Mouse (Mus musculus): ENCODE results near the gene Slc16a10. TPM values are rescaled to one million over a fixed set of nuclear protein-coding genes. Genes with fewer than 3 reads are reported as not detected.

The Slc16a10 gene
- polyA plus RNA-seq, 1 experiment from 2014 or later = 5.0 TPM

DNA sequence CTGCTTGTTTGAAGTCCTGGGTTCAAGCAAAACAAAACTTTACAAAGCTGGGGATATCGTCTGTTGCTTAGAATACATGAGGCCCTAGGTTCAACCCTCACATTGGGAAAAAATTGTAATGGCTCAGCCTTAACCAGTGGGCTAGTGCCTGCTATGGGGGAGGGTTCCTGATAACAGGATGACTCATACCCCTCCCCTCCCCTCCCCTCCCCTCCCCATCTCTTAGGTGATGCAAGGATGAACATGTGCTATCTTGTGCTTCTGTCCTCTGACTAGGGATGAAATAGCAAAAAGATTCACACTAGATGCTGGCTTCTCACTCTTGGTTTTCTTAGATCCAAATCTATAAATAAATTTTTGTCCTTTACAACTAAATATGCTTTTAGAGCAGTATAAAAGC, 2.8 kb upstream of the Slc16a10 start:
- H3K27ac ChIP-seq = no peak overlapping the region
- H3K9me3 ChIP-seq = no peaks in the 10 kb centered on the region
- no peak overlapping the region for H3K4me2 ChIP-seq (replicated peaks)
- H3K4me3 ChIP-seq = no peak overlapping the region
- no peaks in the 10 kb centered on the region for H3K36me3 ChIP-seq
- no peak for ATAC-seq (ENCODE audit: low FRiP score, low read depth)
- peaks cover 12% of the 10 kb centered on the region for H3K4me1 ChIP-seq
- WGBS = 74% methylated on average over 1 of the region's 1 CpGs
- no peaks in the 10 kb centered on the region; the same call in 1 of the 2 replicates for H3K27me3 ChIP-seq (replicated peaks)
- H3K9ac ChIP-seq = no peak overlapping the region

DNA sequence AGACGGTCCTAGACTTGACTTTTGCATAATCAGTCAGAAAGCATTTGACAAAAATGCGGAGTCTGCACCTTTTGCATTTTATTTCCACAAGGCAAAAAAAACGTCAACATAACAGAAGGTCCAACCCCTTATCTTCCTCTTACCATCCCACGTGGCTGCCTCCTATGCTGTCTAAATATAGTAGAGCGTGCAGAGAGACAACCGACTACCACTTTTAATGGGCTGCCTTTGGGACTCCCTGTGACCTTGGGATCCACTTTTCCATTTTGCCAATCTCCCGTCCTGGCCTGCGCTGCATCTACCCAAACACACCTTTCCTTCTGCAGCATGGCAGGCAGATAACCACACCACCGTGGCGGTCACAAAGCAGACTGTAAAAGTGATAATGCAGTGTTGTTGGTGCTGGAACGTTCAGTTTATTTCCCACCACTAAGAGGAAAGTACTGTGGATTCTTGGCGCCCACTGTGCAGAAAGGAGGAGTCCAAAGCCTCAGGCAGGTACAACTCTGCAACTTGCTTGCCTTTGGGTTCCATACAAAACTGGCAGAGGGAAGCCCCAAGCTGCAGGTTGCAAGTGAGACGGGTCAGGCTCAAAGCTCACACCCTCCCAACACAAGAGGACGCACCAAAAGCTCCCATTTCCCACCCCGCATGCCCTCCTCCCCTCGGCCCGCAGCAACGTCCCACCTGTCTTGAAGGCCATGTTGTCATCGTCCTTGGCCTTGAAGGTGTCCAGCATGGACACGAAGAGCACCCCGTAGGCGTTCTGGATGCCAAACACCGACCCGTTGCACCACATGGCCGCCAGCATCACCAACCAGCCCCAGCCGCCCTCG, 824 bp downstream of the Slc16a10 start:
- Histone ChIP-seq H3K27ac (no peak overlapping the region), H3K4me2 (replicated peaks) (peak overlapping the region; percentile 95), H3K4me1 (peaks cover 12% of the 10 kb centered on the region), H3K4me3 (peak overlapping the region; percentile 60), H3K27me3 (replicated peaks) (no peaks in the 10 kb centered on the region; the same call in 1 of the 2 replicates), H3K9ac (peak overlapping the region; percentile 70), H3K36me3 (no peaks in the 10 kb centered on the region), H3K9me3 (no peaks in the 10 kb centered on the region)
- 25% methylated on average over 27 of the region's 27 CpGs for WGBS
- ATAC-seq (ENCODE audit: low FRiP score, low read depth) = peak; percentile 52; the same call in 1 of the 2 replicates

DNA sequence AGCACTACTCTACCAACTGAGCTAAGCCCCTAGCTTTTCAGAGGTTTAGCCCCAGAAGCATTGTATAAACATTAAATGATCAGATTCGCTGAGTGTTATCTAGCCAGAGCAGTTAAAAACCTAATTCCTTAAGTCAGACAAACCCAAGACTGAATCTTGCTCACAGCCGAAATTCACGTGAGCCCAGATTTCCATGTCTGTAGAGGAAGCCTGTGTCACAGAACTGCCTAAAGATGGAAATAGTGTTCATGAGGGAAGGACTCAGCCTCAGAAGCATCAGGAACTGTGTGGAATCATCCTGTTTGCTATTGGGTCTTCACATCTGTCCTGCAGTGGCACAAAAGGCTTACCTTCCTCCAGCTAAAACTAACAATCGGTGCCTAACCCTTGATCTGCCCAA, 2.4 kb downstream of the Slc16a10 start:
- Histone ChIP-seq H3K4me3 (no peak overlapping the region), H3K9ac (no peak overlapping the region), H3K27ac (no peak overlapping the region), H3K27me3 (replicated peaks) (no peaks in the 10 kb centered on the region; the same call in 1 of the 2 replicates), H3K36me3 (no peaks in the 10 kb centered on the region), H3K4me2 (replicated peaks) (no peak overlapping the region), H3K4me1 (peaks cover 12% of the 10 kb centered on the region), H3K9me3 (no peaks in the 10 kb centered on the region)
- 88% methylated on average over 4 of the region's 4 CpGs for WGBS
- no peak for ATAC-seq (ENCODE audit: low FRiP score, low read depth)

DNA sequence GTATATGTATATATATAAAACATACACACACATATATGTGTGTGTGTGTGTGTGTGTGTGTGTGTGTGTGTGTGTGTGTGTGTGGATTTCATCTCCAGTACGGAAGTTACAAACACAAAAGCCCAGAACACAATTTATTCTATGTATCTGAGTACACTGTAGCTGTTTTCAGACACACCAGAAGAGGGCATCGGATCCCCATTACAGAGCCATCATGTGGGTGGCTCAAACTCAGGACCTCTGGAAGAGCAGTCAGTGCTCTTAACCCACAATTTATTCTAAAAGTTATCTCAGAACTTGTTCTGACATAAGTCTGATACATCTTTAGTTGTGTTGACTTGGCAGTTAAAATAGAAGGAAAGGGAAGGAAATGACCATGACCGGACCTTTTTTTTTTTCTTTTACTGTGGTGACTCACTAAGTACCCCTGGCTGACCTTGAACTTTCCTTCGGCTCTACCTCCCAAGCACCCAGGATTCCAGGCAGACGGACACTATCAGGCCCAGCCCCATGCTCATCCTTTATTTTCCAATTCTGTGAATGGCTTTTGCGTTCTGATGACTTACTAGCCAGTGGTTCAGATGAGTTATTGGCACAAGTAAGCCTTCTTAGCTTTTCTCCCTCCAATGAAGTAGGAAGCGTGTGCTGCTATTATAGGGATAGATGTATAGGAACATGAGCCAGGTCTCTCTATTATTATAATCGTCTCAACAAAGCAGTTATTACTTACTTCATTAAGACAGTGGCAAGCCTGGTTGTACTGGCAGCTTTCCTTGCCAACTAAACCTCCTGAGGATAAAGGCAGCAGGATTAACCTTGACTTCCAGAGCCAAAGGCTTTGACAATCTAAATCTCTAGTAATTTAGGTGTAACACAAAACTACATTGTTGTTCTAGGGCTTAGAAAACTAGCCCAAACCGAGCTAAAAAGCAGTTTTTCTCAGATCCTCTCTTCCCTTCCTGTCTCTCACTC, 6.0 kb downstream of the Slc16a10 start:
- H3K36me3 ChIP-seq = no peaks in the 10 kb centered on the region
- 85% methylated on average over 9 of the region's 9 CpGs for WGBS
- H3K9me3 ChIP-seq = no peaks in the 10 kb centered on the region
- no peak overlapping the region for H3K27ac ChIP-seq
- H3K9ac ChIP-seq = no peak overlapping the region
- no peaks in the 10 kb centered on the region; the same call in 1 of the 2 replicates for H3K27me3 ChIP-seq (replicated peaks)
- no peak overlapping the region for H3K4me2 ChIP-seq (replicated peaks)
- H3K4me1 ChIP-seq = 0 out of 2 replicates have a peak, but pooled peaks cover under 1% of the 10 kb centered on the region
- H3K4me3 ChIP-seq = no peak overlapping the region
- ATAC-seq (ENCODE audit: low FRiP score, low read depth) = no peak

DNA sequence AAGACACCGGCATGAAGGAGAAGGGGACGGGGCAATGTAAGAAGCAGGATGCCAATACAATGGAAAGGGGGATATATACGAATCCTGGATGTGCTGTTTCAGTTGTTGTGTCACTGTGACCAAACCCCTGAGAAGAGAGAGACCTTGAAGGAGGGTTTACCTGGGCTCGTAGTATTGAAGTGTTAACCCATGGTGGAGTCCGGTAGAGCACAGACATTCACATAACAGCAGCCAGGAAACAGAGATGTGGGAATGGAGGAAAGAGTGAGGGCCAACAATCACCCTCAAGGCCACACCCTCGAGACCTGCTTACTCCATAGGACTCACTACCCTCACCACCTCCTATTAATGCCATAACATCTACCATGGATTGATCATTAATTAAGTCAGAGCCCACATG, 7.2 kb downstream of the Slc16a10 start:
- H3K4me2 ChIP-seq (replicated peaks) = no peak overlapping the region
- ATAC-seq (ENCODE audit: low FRiP score, low read depth) = no peak
- H3K27ac ChIP-seq = no peak overlapping the region
- no peaks in the 10 kb centered on the region for H3K36me3 ChIP-seq
- H3K4me3 ChIP-seq = no peak overlapping the region
- WGBS = 83% methylated on average over 6 of the region's 6 CpGs
- no peak overlapping the region for H3K9ac ChIP-seq
- no peaks in the 10 kb centered on the region for H3K4me1 ChIP-seq
- no peaks in the 10 kb centered on the region for H3K9me3 ChIP-seq
- no peaks in the 10 kb centered on the region for H3K27me3 ChIP-seq (replicated peaks)

DNA sequence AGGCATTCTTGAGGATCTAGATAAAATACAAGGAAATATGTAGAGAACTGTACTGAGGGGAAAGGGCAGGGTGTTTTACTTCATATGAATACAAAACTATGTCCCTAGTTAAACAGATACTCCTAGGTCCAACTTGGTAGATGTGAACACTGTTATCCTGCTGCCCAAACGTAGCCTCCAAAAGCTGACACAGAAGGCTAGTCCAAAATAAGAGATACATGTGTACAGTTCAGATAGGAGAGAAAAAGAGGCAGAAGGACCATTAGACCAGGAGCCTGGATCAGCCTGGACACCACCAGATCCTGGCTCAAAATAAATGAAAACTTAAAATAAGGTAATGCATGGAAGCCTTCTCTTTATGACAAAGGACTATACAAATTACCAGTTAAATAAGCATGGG, 8.4 kb downstream of the Slc16a10 start:
- no peaks in the 10 kb centered on the region for H3K36me3 ChIP-seq
- no peak overlapping the region for H3K4me3 ChIP-seq
- no peak overlapping the region for H3K27ac ChIP-seq
- H3K27me3 ChIP-seq (replicated peaks) = no peaks in the 10 kb centered on the region
- no peak overlapping the region for H3K4me2 ChIP-seq (replicated peaks)
- no peaks in the 10 kb centered on the region for H3K4me1 ChIP-seq
- 81% methylated on average over 1 of the region's 1 CpGs for WGBS
- H3K9me3 ChIP-seq = no peaks in the 10 kb centered on the region
- no peak overlapping the region for H3K9ac ChIP-seq
- no peak for ATAC-seq (ENCODE audit: low FRiP score, low read depth)

DNA sequence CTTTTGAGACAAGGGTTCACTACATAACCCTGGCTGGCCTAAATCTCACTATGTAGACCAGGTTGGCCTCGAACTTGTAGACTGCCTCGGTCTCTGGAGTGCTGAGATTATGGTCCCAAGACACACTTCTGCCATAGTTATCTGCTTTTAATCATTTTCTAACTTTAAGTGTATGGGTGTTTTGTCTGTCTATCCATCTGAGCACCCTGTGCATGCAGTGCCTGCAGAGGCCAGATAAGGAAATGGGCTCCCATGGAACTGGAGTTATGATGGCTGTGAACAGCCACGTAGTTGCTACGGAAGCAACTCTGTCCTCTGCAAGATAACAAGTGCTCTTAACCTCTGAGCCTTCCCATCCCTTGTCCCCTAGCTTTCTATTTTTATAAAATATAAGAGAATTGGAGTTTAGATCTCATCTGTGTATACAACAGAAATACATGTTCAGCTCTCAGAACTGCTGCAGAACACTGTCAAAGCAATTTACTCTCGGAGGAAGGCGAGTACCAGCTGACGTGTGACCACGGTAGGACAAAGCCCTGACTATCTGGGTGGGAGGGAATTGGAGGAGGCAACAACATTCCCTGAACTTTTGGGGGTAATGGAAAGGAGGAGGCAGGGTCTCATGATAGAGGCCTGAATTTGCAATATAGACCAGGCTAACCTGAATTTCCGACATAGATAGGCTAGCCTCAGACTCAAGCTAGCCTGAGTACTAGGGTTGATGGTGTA, 10.2 kb downstream of the Slc16a10 start:
- 90% methylated on average over 9 of the region's 9 CpGs for WGBS
- Histone ChIP-seq H3K9ac (no peak overlapping the region), H3K27ac (no peak overlapping the region), H3K36me3 (no peaks in the 10 kb centered on the region), H3K4me1 (no peaks in the 10 kb centered on the region), H3K4me3 (no peak overlapping the region), H3K27me3 (replicated peaks) (no peaks in the 10 kb centered on the region), H3K4me2 (replicated peaks) (no peak overlapping the region), H3K9me3 (no peaks in the 10 kb centered on the region)
- ATAC-seq (ENCODE audit: low FRiP score, low read depth) = no peak

DNA sequence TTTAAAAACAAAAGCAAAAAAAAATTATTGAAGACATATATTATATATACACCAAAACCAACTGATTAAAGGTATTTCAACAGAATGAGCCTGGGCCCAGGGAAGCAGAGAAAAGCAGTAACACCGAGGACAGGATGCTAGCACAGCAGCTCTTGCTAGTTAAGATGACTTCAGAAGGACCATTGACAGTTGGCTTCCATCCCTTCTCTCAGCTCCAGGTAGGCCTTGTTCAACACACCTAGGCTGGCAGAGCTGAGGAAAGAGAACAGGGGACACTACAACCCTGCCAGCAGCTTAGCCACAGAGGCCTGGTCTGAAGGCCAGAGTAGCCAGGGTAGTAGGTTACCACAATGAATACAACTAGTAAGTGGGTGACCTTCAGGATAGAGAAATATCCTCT, 11.9 kb downstream of the Slc16a10 start:
- Histone ChIP-seq H3K4me2 (replicated peaks) (no peak overlapping the region), H3K9me3 (no peaks in the 10 kb centered on the region), H3K27me3 (replicated peaks) (no peaks in the 10 kb centered on the region), H3K36me3 (no peaks in the 10 kb centered on the region), H3K4me3 (no peak overlapping the region), H3K4me1 (no peaks in the 10 kb centered on the region), H3K9ac (no peak overlapping the region), H3K27ac (no peak overlapping the region)
- ATAC-seq (ENCODE audit: low FRiP score, low read depth) = no peak
- WGBS = 88% methylated on average over 1 of the region's 1 CpGs

DNA sequence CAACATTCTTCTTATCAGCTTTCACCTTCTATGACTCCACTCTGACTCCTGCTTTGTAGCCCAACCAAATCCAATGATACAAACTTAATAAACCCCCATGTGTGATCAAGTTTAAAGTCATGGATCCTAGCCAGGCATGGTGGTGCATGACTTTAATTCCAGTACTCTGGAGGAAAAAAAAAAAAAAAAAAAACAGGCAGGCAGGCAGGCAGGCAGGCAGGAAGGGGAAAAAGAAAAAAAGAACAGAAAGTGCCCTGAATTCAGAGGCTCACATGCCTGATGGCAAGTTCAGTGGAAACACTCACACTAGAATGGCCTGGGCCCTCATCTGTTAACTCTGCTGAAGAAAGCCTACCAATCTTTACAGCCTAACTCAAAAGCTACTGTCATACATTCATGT, 12.9 kb downstream of the Slc16a10 start:
- H3K9ac ChIP-seq = no peak overlapping the region

DNA sequence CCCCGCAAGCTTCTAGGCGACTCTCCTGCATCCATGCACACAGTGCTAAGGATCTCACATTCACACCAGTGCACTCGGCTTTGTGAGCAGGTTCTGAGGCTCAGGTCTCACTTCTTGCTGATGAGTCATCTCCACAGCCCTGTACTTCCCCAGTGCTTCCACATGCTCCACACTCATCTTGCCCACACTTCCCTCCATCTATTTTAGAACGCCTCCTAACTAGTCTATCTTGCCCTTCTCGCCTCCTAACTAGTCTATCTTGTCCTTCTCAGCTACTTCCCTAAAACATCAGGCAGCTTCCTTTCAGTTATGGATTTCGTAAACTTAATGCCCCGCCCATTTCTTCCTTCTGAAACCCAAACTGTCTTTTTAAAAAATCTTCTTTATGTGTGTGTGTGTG, 13.6 kb downstream of the Slc16a10 start:
- H3K27ac ChIP-seq = no peak overlapping the region
- WGBS = 89% methylated on average over 7 of the region's 7 CpGs
- H3K4me3 ChIP-seq = no peak overlapping the region
- no peak overlapping the region for H3K9ac ChIP-seq
- ATAC-seq (ENCODE audit: low FRiP score, low read depth) = no peak
- H3K27me3 ChIP-seq (replicated peaks) = no peaks in the 10 kb centered on the region
- no peaks in the 10 kb centered on the region for H3K9me3 ChIP-seq
- H3K4me1 ChIP-seq = no peaks in the 10 kb centered on the region
- no peak overlapping the region for H3K4me2 ChIP-seq (replicated peaks)
- H3K36me3 ChIP-seq = no peaks in the 10 kb centered on the region

More for the DNA sequence above, 12.9 kb downstream of the Slc16a10 start:
- Histone ChIP-seq H3K27me3 (replicated peaks) (no peaks in the 10 kb centered on the region), H3K27ac (no peak overlapping the region), H3K4me2 (replicated peaks) (no peak overlapping the region), H3K4me3 (no peak overlapping the region), H3K36me3 (no peaks in the 10 kb centered on the region), H3K4me1 (no peaks in the 10 kb centered on the region), H3K9me3 (no peaks in the 10 kb centered on the region)
- no peak for ATAC-seq (ENCODE audit: low FRiP score, low read depth)

DNA sequence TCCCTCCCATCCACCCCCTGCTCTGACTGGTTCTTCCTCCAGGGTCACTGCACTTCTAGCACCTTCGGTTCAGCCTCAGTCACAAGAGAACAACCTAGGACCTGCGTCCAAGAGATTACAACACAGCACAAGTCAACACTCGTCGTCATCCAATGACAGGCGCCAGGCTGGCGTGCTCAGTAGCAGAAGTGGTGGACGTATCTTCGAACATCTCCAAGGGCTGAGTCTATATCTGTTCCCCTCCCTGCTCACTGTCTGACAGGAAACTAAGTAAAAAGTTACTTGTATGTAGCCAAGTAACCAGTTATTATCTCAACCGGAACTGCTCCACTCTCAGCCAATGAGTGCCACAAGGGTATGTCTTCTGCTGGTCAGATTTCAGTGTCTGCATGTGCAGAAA, 16.9 kb downstream of the Slc16a10 start:
- H3K9ac ChIP-seq = no peak overlapping the region
- H3K27ac ChIP-seq = no peak overlapping the region
- H3K27me3 ChIP-seq (replicated peaks) = no peaks in the 10 kb centered on the region
- no peak overlapping the region for H3K4me2 ChIP-seq (replicated peaks)
- no peaks in the 10 kb centered on the region for H3K36me3 ChIP-seq
- 93% methylated on average over 9 of the region's 9 CpGs for WGBS
- H3K4me1 ChIP-seq = no peaks in the 10 kb centered on the region
- H3K9me3 ChIP-seq = no peaks in the 10 kb centered on the region
- no peak overlapping the region for H3K4me3 ChIP-seq
- ATAC-seq (ENCODE audit: low FRiP score, low read depth) = no peak

DNA sequence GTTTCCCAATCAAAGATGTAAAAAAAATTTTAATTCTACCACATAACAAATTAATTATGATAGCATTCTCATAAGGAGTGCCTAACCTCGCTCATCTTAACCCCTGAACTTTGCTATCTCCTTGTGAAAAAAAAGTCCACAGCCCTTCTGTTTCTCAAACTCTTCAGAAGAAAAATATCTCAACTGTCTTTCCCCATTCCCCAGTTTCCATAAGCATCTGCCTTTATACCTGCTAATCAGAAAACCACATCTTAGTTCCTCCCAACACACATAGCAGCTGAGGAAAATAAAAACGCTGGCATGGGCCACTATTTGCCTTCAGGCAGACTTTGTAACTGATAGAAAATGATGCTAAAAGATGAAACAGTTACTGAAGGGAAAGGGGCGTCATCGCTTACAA, 17.5 kb downstream of the Slc16a10 start:
- Histone ChIP-seq H3K9ac (no peak overlapping the region), H3K4me2 (replicated peaks) (no peak overlapping the region), H3K4me3 (no peak overlapping the region), H3K27ac (no peak overlapping the region), H3K27me3 (replicated peaks) (no peaks in the 10 kb centered on the region), H3K4me1 (no peaks in the 10 kb centered on the region), H3K36me3 (no peaks in the 10 kb centered on the region), H3K9me3 (no peaks in the 10 kb centered on the region)
- no peak for ATAC-seq (ENCODE audit: low FRiP score, low read depth)
- WGBS = 87% methylated on average over 4 of the region's 4 CpGs

Data from neural tube, embryonic 12.5 days (tissue).